Mouse (Mus musculus) liver, adult 2 months (tissue): Measurements from ENCODE around the gene Prpf4.

Experiments used
- CTCF ChIP-seq: fragments of 200-500 bp; IDR thresholded peaks from 2 replicates; pipeline ENCODE4 v1.5.1; 2011; ENCODE audit warnings: low read depth, low read length, control low read depth
- POLR2A ChIP-seq: fragments of 200-500 bp; IDR thresholded peaks from 2 replicates; pipeline ENCODE4 v1.6.1; 2011; ENCODE audit warnings: low read length, control low read depth; ENCODE audit not compliant: insufficient read depth; ENCODE audit errors: extremely low read depth

DNA sequence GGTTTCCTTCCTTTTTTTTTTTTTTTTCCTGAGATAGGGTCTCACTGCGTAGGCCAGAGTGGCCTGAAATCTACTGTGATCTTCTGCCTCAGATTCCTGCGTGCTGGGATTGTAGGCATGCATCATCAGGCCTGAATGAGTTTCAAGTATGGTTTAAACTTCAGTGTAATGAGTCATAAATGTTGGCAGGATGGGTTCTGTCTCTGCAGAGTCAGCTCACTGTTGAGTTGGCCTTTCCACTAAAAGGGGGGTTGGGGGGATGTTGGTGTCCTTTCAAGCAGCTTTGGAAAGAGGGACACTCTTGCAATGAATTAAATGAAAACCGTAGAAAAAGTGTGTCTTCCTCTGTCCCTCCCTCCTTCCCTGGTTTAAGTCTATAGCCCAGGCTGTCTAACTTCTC, 9.6 kb upstream of the Prpf4 start:
- TF ChIP-seq POLR2A (no peak), CTCF (no peak)
